Mouse (Mus musculus) thymus, adult 2 months (tissue): ENCODE measurements around the gene Ubxn2a.

Experiments
- CTCF ChIP-seq: fragments of 200-500 bp; IDR thresholded peaks from 2 replicates; pipeline ENCODE4 v1.5.1; 2012; ENCODE audit warnings: mild to moderate bottlenecking, control low read depth, low read length, moderate library complexity, borderline replicate concordance; ENCODE audit not compliant: control insufficient read depth, poor library complexity, insufficient read depth; ENCODE audit errors: extremely low read depth
- POLR2A ChIP-seq: fragments of 200-500 bp; IDR thresholded peaks from 2 replicates; pipeline ENCODE4 v1.6.1; 2012; ENCODE audit warnings: mild to moderate bottlenecking, low read length, control low read depth, moderate library complexity; ENCODE audit not compliant: control insufficient read depth, poor library complexity, insufficient read depth; ENCODE audit errors: extremely low read depth

- TF ChIP-seq CTCF (no peak), POLR2A (no peak)
Observed at GRCm38 (mm10) chr12:4863654-4864337, 43.7 kb downstream of the Ubxn2a start.
